Mouse (Mus musculus) stomach, embryonic 15.5 days (tissue): Measurements from ENCODE around the gene Oaz3. TPM values are rescaled to one million over a fixed set of nuclear protein-coding genes. Genes with fewer than 3 reads are reported as not detected.

Source experiments
- ATAC-seq: fragments of 200-750 bp; cut with Nextera tagmentation; 2 replicates; pipeline ENCODE4 v1.8.0; 2017; ENCODE audit warnings: low read depth, moderate number of reproducible peaks, moderate TSS enrichment; ENCODE audit not compliant: insufficient read depth, low FRiP score
- H3K27ac ChIP-seq: fragments of 300-500 bp; sonication (generic); 2 replicates; pipeline ENCODE4 v1.5.1; 2015; ENCODE audit warnings: mild to moderate bottlenecking, inconsistent platforms
- H3K27me3 ChIP-seq: fragments of 300-500 bp; sonication (generic); replicated peaks from 2 replicates; pipeline ENCODE4 v1.6.1; 2015; ENCODE audit warnings: inconsistent platforms
- H3K36me3 ChIP-seq: fragments of 300-500 bp; sonication (generic); 2 replicates; pipeline ENCODE4 v1.6.1; 2015; ENCODE audit warnings: inconsistent platforms
- H3K4me1 ChIP-seq: fragments of 300-500 bp; sonication (generic); 2 replicates; pipeline ENCODE4 v1.6.1; 2015; ENCODE audit warnings: inconsistent platforms
- H3K4me2 ChIP-seq: fragments of 300-500 bp; sonication (generic); 2 replicates; pipeline ENCODE4 v1.6.1; 2015; ENCODE audit warnings: mild to moderate bottlenecking, inconsistent platforms
- H3K4me3 ChIP-seq: fragments of 300-500 bp; sonication (generic); replicated peaks from 2 replicates; pipeline ENCODE4 v1.5.1; 2015; ENCODE audit warnings: inconsistent platforms
- H3K9ac ChIP-seq: fragments of 300-500 bp; sonication (generic); 2 replicates; pipeline ENCODE4 v1.6.1; 2015; ENCODE audit warnings: inconsistent platforms
- H3K9me3 ChIP-seq: fragments of 300-500 bp; sonication (generic); 2 replicates; pipeline ENCODE4 v1.6.1; 2016; ENCODE audit warnings: inconsistent platforms
- WGBS: fragments of 180-500 bp; shearing (Covaris S2); methylation state at CpG from one replicate; pipeline ENCODE4 v1.1.7; 2015; 5-methylcytosine and 5-hydroxymethylcytosine counted together
- polyA plus RNA-seq: library from polyadenylated mRNA; unstranded; fragments of >200 nt; fragmentation: Nextera tagmentation; extraction: Ambion mirVana; gene quantifications from 2 replicates; pipeline ENCODE4 v1.2.1, GENCODE M21; 2015

The Oaz3 gene
- 0.79 and 1.5 TPM in 2 replicates for polyA plus RNA-seq

- peak within 1 kb of the TSS; percentile 93 for H3K4me3 ChIP-seq
- ATAC-seq = no peak; the same call in 1 of the 2 replicates
- WGBS = under 1% methylated on average over 24 of the region's 24 CpGs
These were observed at the start of gene Oaz3 for GRCm38 (mm10) chr3:94443597-94443964. Gene Oaz3, minus strand, starts transcription at chr3:94443915.

GRCm38 (mm10) chr3:94487581-94487980, 43.9 kb upstream of the Oaz3 start:
- H3K36me3 ChIP-seq = no peaks in the 10 kb centered on the region
- no peak overlapping the region for H3K27ac ChIP-seq
- no peak overlapping the region for H3K4me3 ChIP-seq
- H3K9ac ChIP-seq = no peak overlapping the region
- H3K9me3 ChIP-seq = no peaks in the 10 kb centered on the region
- H3K4me1 ChIP-seq = 0 out of 2 replicates have a peak, but pooled peaks cover 3% of the 10 kb centered on the region
- ATAC-seq = no peak
- no peak overlapping the region for H3K4me2 ChIP-seq
- H3K27me3 ChIP-seq = no peaks in the 10 kb centered on the region
- whole genome bisulfite sequencing = 74% methylated on average over 6 of the region's 6 CpGs

More at GRCm38 (mm10) chr3:94443597-94443964, at the start of gene Oaz3:
- Histone ChIP-seq H3K4me2 (peak within 1 kb of the TSS; percentile 78), H3K4me1 (peaks cover 2% of the 10 kb centered on the region; the same call in 1 of the 2 replicates), H3K36me3 (peaks cover 24% of the 10 kb centered on the region), H3K27ac (peak within 1 kb of the TSS; percentile 68), H3K27me3 (no peaks in the 10 kb centered on the region), H3K9ac (peak within 1 kb of the TSS; percentile 96), H3K9me3 (no peaks in the 10 kb centered on the region)

- ATAC-seq = no peak
- 66% methylated on average over 7 of the region's 7 CpGs for WGBS
- 0 out of 2 replicates have a peak, but pooled peaks cover 3% of the 10 kb centered on the region for H3K4me1 ChIP-seq
These were observed 42.2 kb upstream of the Oaz3 start for GRCm38 (mm10) chr3:94485922-94486321.

GRCm38 (mm10) chr3:94483790-94484439, 40.2 kb upstream of the Oaz3 start:
- ATAC-seq = 0 out of 2 replicates have a peak, but pooled peaks have one; percentile 27
- WGBS = 27% methylated on average over 20 of the region's 20 CpGs
- no peaks in the 10 kb centered on the region for H3K36me3 ChIP-seq
- 0 out of 2 replicates have a peak, but pooled peaks cover 7% of the 10 kb centered on the region for H3K4me1 ChIP-seq
- H3K4me3 ChIP-seq = no peak overlapping the region
- H3K27me3 ChIP-seq = peaks cover 6% of the 10 kb centered on the region; the same call in 1 of the 2 replicates
- no peak overlapping the region for H3K9ac ChIP-seq
- no peak overlapping the region for H3K4me2 ChIP-seq
- no peak overlapping the region for H3K27ac ChIP-seq
- no peaks in the 10 kb centered on the region for H3K9me3 ChIP-seq

More at GRCm38 (mm10) chr3:94485922-94486321, 42.2 kb upstream of the Oaz3 start:
- no peak overlapping the region for H3K27ac ChIP-seq
- no peak overlapping the region for H3K4me3 ChIP-seq
- no peaks in the 10 kb centered on the region for H3K36me3 ChIP-seq
- H3K27me3 ChIP-seq = no peaks in the 10 kb centered on the region
- no peaks in the 10 kb centered on the region for H3K9me3 ChIP-seq
- H3K4me2 ChIP-seq = no peak overlapping the region
- no peak overlapping the region for H3K9ac ChIP-seq

- Histone ChIP-seq H3K27me3 (peaks cover 12% of the 10 kb centered on the region), H3K4me3 (no peak overlapping the region), H3K4me1 (0 out of 2 replicates have a peak, but pooled peaks cover 7% of the 10 kb centered on the region), H3K4me2 (no peak overlapping the region), H3K36me3 (no peaks in the 10 kb centered on the region), H3K9me3 (no peaks in the 10 kb centered on the region), H3K9ac (no peak overlapping the region), H3K27ac (no peak overlapping the region)
- WGBS = 79% methylated on average over 17 of the region's 17 CpGs
- no peak; the same call in 1 of the 2 replicates for ATAC-seq
These were observed 39.2 kb upstream of the Oaz3 start for GRCm38 (mm10) chr3:94482764-94483385.

- Histone ChIP-seq H3K4me1 (0 out of 2 replicates have a peak, but pooled peaks cover 4% of the 10 kb centered on the region), H3K9ac (no peak overlapping the region), H3K36me3 (no peaks in the 10 kb centered on the region), H3K4me3 (no peak overlapping the region), H3K4me2 (no peak overlapping the region), H3K27me3 (peaks cover 12% of the 10 kb centered on the region), H3K9me3 (no peaks in the 10 kb centered on the region), H3K27ac (no peak overlapping the region)
- WGBS = 67% methylated on average over 4 of the region's 4 CpGs
- ATAC-seq = no peak
These were observed 37.7 kb upstream of the Oaz3 start for GRCm38 (mm10) chr3:94481429-94481828.

GRCm38 (mm10) chr3:94480291-94480884, 36.7 kb upstream of the Oaz3 start, which contains the start of gene Riiad1:
Gene Riiad1, minus strand, starts transcription at chr3:94480341.
- no peak within 1 kb of the TSS for H3K27ac ChIP-seq
- H3K4me3 ChIP-seq = peak within 1 kb of the TSS; percentile 13; the same call in 1 of the 2 replicates
- 11% methylated on average over 16 of the region's 16 CpGs for whole genome bisulfite sequencing
- H3K9me3 ChIP-seq = no peaks in the 10 kb centered on the region
- no peak within 1 kb of the TSS for H3K9ac ChIP-seq
- ATAC-seq = peak; percentile 3; the same call in 1 of the 2 replicates
- H3K4me1 ChIP-seq = 0 out of 2 replicates have a peak, but pooled peaks cover 4% of the 10 kb centered on the region
- H3K4me2 ChIP-seq = peak within 1 kb of the TSS; percentile 47
- no peaks in the 10 kb centered on the region for H3K36me3 ChIP-seq
- peaks cover 12% of the 10 kb centered on the region for H3K27me3 ChIP-seq

GRCm38 (mm10) chr3:94479564-94479963, 35.8 kb upstream of the Oaz3 start:
- Histone ChIP-seq H3K4me3 (peak overlapping the region; percentile 13; the same call in 1 of the 2 replicates), H3K27ac (no peak overlapping the region), H3K4me2 (peak overlapping the region; percentile 47), H3K27me3 (peaks cover 12% of the 10 kb centered on the region), H3K9ac (no peak overlapping the region), H3K9me3 (no peaks in the 10 kb centered on the region), H3K4me1 (0 out of 2 replicates have a peak, but pooled peaks cover 4% of the 10 kb centered on the region), H3K36me3 (no peaks in the 10 kb centered on the region)
- no peak for ATAC-seq
- WGBS = 5% methylated on average over 11 of the region's 11 CpGs

GRCm38 (mm10) chr3:94478591-94479169, 35.0 kb upstream of the Oaz3 start:
- H3K4me3 ChIP-seq = peak overlapping the region; percentile 19; the same call in 1 of the 2 replicates
- H3K27ac ChIP-seq = no peak overlapping the region
- H3K4me2 ChIP-seq = no peak overlapping the region
- 18% methylated on average over 9 of the region's 9 CpGs for WGBS
- H3K9ac ChIP-seq = no peak overlapping the region
- ATAC-seq = no peak
- H3K36me3 ChIP-seq = no peaks in the 10 kb centered on the region
- H3K4me1 ChIP-seq = 0 out of 2 replicates have a peak, but pooled peaks cover 4% of the 10 kb centered on the region
- no peaks in the 10 kb centered on the region for H3K9me3 ChIP-seq
- peaks cover 12% of the 10 kb centered on the region for H3K27me3 ChIP-seq

GRCm38 (mm10) chr3:94477981-94478422, 34.3 kb upstream of the Oaz3 start, which contains the start of gene Celf3:
Gene Celf3, plus strand, starts transcription at chr3:94478295.
- Histone ChIP-seq H3K27me3 (peaks cover 12% of the 10 kb centered on the region), H3K36me3 (no peaks in the 10 kb centered on the region), H3K9me3 (no peaks in the 10 kb centered on the region), H3K4me2 (no peak within 1 kb of the TSS), H3K9ac (no peak within 1 kb of the TSS), H3K4me3 (peak within 1 kb of the TSS; percentile 19; the same call in 1 of the 2 replicates), H3K4me1 (0 out of 2 replicates have a peak, but pooled peaks cover 4% of the 10 kb centered on the region), H3K27ac (no peak within 1 kb of the TSS)
- ATAC-seq = peak; percentile 36; the same call in 1 of the 2 replicates
- WGBS = 1% methylated on average over 14 of the region's 14 CpGs

- 52% methylated on average over 4 of the region's 4 CpGs for WGBS
- Histone ChIP-seq H3K4me1 (0 out of 2 replicates have a peak, but pooled peaks cover 7% of the 10 kb centered on the region), H3K4me3 (no peak overlapping the region), H3K27me3 (peaks cover 12% of the 10 kb centered on the region), H3K9me3 (no peaks in the 10 kb centered on the region), H3K36me3 (no peaks in the 10 kb centered on the region), H3K9ac (no peak overlapping the region), H3K4me2 (no peak overlapping the region), H3K27ac (no peak overlapping the region)
- ATAC-seq = no peak
These were observed 33.7 kb upstream of the Oaz3 start for GRCm38 (mm10) chr3:94477444-94477843.
